Mouse (Mus musculus): ENCODE measurements around the gene Nr3c2. TPM values are rescaled to one million over a fixed set of nuclear protein-coding genes. Genes with fewer than 3 reads are reported as not detected.

The Nr3c2 gene
- 1.4 and 1.9 TPM in 2 replicates for polyA plus RNA-seq (2012; rRNA removed)

GRCm38 (mm10) chr8:76899411-76900154, at the start of gene Nr3c2:
Gene Nr3c2, plus strand, starts transcription at chr8:76899442.

